Mouse (Mus musculus): ENCODE measurements around the gene Gm7073. TPM values are rescaled to one million over a fixed set of nuclear protein-coding genes. Genes with fewer than 3 reads are reported as not detected.

The Gm7073 gene
- polyA plus RNA-seq, 1 experiment from 2014 or later: not detected

DNA sequence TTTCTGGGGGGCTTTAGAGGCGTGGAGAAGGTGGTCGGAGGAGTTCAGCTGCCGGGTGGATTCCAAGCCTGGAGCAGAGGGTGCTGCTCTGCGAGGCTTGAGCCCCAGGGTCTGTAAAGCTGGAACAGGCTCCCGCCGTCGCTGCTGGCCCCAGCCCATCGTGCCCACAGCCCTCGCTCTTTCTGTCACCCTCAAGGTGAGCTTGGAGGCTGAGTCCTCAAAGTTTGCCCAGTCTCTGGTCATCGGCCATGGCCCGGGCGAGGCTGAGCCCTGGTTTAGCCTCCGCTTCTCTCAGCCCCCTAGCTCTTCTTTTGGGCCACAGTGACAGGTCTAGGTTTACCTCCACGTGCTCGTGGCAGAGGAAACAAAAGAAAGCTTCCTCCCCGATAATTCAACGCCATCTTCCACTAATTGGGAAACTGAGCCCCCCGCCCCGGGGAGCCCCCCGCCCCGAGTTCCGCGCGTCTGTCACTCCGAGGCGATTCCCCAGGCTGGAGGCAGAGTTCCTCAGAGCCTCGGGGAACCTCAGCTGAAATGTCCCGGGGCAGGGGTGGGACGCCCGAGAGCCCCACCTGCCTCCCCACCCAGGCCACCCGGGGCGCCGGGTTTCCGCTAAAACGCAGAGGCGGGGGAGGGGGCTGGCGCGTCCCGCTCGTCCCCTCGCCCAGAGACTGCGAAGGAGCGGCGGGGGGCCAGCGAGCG is 135.8 kb downstream of the Gm7073 start:
- peak overlapping the region; percentile 73 for H3K9ac ChIP-seq (ENCODE audit: low read length)
- no peaks in the 10 kb centered on the region for H3K27me3 ChIP-seq (ENCODE audit: control insufficient read depth, insufficient read depth, low read depth, low read length)
- H3K4me2 ChIP-seq (ENCODE audit: low read depth, low read length): peak overlapping the region; percentile 63
- no peak overlapping the region for H3K27ac ChIP-seq (ENCODE audit: low read length)
- 18% methylated on average over 29 of the region's 46 CpGs for WGBS
- H3K4me1 ChIP-seq (replicated peaks; ENCODE audit: control insufficient read depth, insufficient read depth, low read length): no peaks in the 10 kb centered on the region
- H3K4me3 ChIP-seq (ENCODE audit: low read length): peak overlapping the region; percentile 71
- H3K9me3 ChIP-seq (ENCODE audit: control insufficient read depth, low read length): no peaks in the 10 kb centered on the region
- ATAC-seq (ENCODE audit: low read depth): no peak; the same call in 1 of the 2 replicates
- H3K36me3 ChIP-seq (ENCODE audit: control insufficient read depth, insufficient read depth, low read length): no peaks in the 10 kb centered on the region

DNA sequence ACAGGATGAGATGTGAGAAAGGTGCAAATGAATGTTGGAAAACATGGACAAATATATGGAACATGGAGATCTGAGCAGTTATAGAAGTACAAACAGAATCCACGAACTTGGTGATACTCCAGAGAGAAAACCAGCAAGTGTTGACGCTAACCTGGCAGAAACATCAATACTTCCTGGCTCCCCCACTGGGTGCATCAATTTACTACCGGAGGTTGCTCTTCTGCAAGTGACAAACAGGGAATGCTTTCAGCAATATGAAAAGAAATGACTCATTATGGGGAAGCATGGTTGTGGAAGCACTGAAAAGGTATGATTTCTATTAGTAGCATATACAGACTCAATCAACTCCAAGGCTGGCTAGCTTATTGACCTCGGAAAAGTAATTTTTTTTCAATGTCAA is 144.8 kb downstream of the Gm7073 start:
- no peaks in the 10 kb centered on the region for H3K36me3 ChIP-seq (ENCODE audit: control insufficient read depth, insufficient read depth, low read length)
- no peak for ATAC-seq (ENCODE audit: low read depth)
- no peak overlapping the region for H3K27ac ChIP-seq (ENCODE audit: low read length)
- H3K9ac ChIP-seq (ENCODE audit: low read length): no peak overlapping the region
- H3K4me3 ChIP-seq (ENCODE audit: low read length): no peak overlapping the region
- no peak overlapping the region for H3K4me2 ChIP-seq (ENCODE audit: low read depth, low read length)
- no peaks in the 10 kb centered on the region for H3K27me3 ChIP-seq (ENCODE audit: control insufficient read depth, insufficient read depth, low read depth, low read length)
- 70% methylated on average over 4 of the region's 4 CpGs for WGBS
- H3K9me3 ChIP-seq (ENCODE audit: control insufficient read depth, low read length): no peaks in the 10 kb centered on the region
- H3K4me1 ChIP-seq (replicated peaks; ENCODE audit: control insufficient read depth, insufficient read depth, low read length): no peaks in the 10 kb centered on the region

DNA sequence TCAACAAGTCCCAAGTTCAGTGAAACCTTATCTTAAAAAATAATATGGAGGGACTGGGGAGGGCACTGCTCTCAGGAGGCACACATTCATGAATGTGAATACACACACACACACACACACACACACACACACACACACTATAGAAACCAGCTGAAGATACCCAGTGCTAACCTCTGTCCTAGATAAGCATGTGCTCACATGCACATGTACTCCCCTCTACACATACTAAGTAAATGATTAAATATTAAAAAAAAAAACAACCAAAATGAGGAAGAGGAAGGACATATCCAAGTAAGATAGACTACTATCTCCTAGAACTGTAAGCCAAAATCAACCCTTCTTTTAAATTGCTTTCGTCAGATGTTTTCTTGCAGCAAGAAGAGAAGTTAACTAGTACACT is 152.2 kb downstream of the Gm7073 start:
- Histone ChIP-seq H3K9me3 (ENCODE audit: control insufficient read depth, low read length) (no peaks in the 10 kb centered on the region), H3K36me3 (ENCODE audit: control insufficient read depth, insufficient read depth, low read length) (no peaks in the 10 kb centered on the region), H3K27ac (ENCODE audit: low read length) (no peak overlapping the region), H3K9ac (ENCODE audit: low read length) (no peak overlapping the region), H3K4me1 (replicated peaks; ENCODE audit: control insufficient read depth, insufficient read depth, low read length) (no peaks in the 10 kb centered on the region), H3K27me3 (ENCODE audit: control insufficient read depth, insufficient read depth, low read depth, low read length) (no peaks in the 10 kb centered on the region), H3K4me2 (ENCODE audit: low read depth, low read length) (no peak overlapping the region), H3K4me3 (ENCODE audit: low read length) (no peak overlapping the region)
- ATAC-seq (ENCODE audit: low read depth): no peak
- 92% methylated on average over 1 of the region's 1 CpGs for WGBS

MicroRNAs encoded within 50 kb of the gene (microRNA counts, 519-probe panel; counts per million panel counts)
- microRNA mmu-miR-505: 1,436 counts per million, percentile 18 among the panel's probes with 10 or more counts

Small RNA genes within 50 kb of the gene (microRNA-seq; reads per million reads assigned to microRNA genes)
- gene Mir505: 68.5 reads per million, percentile 46 among the genes with 10 or more reads in this experiment

Other genes with a start within 250 kb of the Gm7073 start
- 7.4 and 7.9 TPM in 2 replicates for gene Atp11c, start 53.4 kb upstream of the Gm7073 start, polyA plus RNA-seq (2015; fragmentation: Nextera tagmentation; extraction: Ambion mirVana)

Measured in lung, embryonic 16.5 days (tissue).